8 mouse cellular contexts compared by ENCODE assay signal in the genomic region with DNA sequence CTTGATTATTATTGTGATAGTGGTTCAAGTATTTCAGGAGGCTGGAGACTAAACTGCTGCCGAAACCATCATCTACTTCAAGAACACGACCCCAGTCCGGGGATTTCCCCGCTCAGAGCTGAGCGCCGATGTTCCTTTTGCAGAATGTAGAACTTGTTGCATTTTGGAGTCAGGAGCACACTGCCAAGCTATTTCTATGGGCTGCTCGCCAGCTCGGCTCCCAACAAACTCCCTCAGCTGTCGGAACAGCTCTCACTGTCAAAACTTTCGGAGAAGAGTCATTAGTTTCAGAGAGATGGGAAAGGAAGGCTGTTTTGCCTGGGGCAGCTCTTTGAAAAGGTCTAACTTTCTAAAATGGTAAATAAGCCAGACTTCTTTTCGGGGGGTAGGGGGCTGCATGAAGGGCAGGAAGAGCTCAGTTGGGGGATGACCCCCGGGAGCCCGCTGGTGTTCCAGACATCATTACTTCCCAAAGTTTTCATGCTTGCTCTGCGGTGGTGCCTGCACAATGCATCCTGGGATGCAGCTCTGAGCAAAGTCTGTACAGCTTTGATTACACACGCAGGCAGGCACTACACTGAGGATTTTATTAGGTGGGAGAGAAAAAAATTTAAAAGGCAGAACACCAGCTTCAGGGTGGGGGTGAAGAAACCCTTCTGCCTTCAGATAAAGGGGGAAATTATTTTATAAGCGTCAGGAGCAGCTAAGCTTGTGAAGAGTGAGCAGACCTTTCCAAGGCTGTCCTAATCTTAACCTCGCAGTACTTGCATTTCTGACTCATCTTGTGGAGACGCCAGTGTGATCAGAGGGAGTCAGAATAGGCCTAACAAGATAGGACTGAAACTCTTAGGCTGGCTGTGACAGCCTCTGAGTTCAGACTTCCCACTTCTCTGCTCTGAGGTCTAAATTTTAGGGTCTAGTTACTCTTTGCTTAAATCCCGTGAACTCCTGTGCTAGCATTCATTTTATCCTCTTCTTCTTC.
DNase-seq lines count a peak whose midpoint lies in the region; ATAC-seq and TF ChIP-seq lines count a peak whose summit lies in the region.

No protein-coding gene starts in this region.

- no peaks in the 10 kb centered on the region for H3K27me3 ChIP-seq in heart, adult 2 months (ENCODE audit: control insufficient read depth, insufficient read depth, low read length)
- H3K27me3 ChIP-seq in heart, embryonic 12.5 days (replicated peaks), result no peaks in the 10 kb centered on the region

- no peak for TF ChIP-seq EP300 in heart, adult 2 months (IDR thresholded peaks at IDR 0.05; ENCODE audit: insufficient read depth, low read depth, low read length)

- no peak for ATAC-seq in heart, embryonic 12.5 days (ENCODE audit: insufficient number of reproducible peaks, low FRiP score)

- TF ChIP-seq CTCF in heart, adult 2 months (IDR thresholded peaks at IDR 0.05), result no peak

- peak; percentile 49 to 60 for DNase-seq in heart, adult 2 months
- DNase-seq in adrenal gland, postnatal 10 days, result peak; percentile 58
- DNase-seq in gastrocnemius, adult 8-10 months (ENCODE audit: low spot score in 2 of 2), result peak; percentile 4 to 5
- DNase-seq in layer of hippocampus, postnatal 36 days, result peak; percentile 52 to 55
- peak; percentile 39 for DNase-seq in skeletal muscle tissue, adult 2 months (ENCODE audit: low read depth, low spot score)
- DNase-seq in spleen, postnatal 4 days (ENCODE audit: low spot score in 2 of 2), result no peak
- no peak for DNase-seq in cerebellum, adult 11-12 months

- no peak overlapping the region; the same call in 1 of the 2 replicates for H3K27ac ChIP-seq in heart, adult 2 months
- no peak overlapping the region for H3K27ac ChIP-seq in heart, embryonic 12.5 days (ENCODE audit: poor library complexity, severe bottlenecking)

- intact Hi-C loops in heart, adult 2 months (cut with DNase I), result no loop called here

- no peaks in the 10 kb centered on the region for H3K79me2 ChIP-seq in heart, adult 2 months (replicated peaks; ENCODE audit: control insufficient read depth, insufficient read depth, low read length)

- no peaks in the 10 kb centered on the region for H3K36me3 ChIP-seq in heart, adult 2 months (ENCODE audit: control insufficient read depth, insufficient read depth, low read length)
- H3K36me3 ChIP-seq in heart, embryonic 12.5 days, result no peaks in the 10 kb centered on the region

- no peak for TF ChIP-seq POLR2A in heart, adult 2 months (IDR thresholded peaks at IDR 0.05; ENCODE audit: insufficient read depth, low read depth, low read length)

- no peak overlapping the region for H3K9ac ChIP-seq in heart, adult 2 months (ENCODE audit: low read depth, low read length)
- H3K9ac ChIP-seq in heart, embryonic 12.5 days, result no peak overlapping the region

- no peaks in the 10 kb centered on the region for H3K4me1 ChIP-seq in heart, adult 2 months (ENCODE audit: control insufficient read depth, insufficient read depth, low read length)
- H3K4me1 ChIP-seq in heart, embryonic 12.5 days (replicated peaks), result no peaks in the 10 kb centered on the region

- no peak overlapping the region for H3K4me3 ChIP-seq in heart, adult 2 months
- no peak overlapping the region for H3K4me3 ChIP-seq in heart, embryonic 12.5 days

- H3K9me3 ChIP-seq in heart, embryonic 12.5 days (replicated peaks), result no peaks in the 10 kb centered on the region

- WGBS in heart, adult 2 months, result 54% methylated on average over 19 of the region's 19 CpGs
- WGBS in heart, embryonic 12.5 days, result 69% methylated on average over 19 of the region's 19 CpGs

- H3K4me2 ChIP-seq in heart, embryonic 12.5 days, result no peak overlapping the region

Comparison
In these comparisons a context has a peak if more than half of its experiments do, and no peak if none do; other contexts are left out.
1. DNase-seq: peak in heart, adult 2 months (2 of 2), adrenal gland, postnatal 10 days (single experiment), gastrocnemius, adult 8-10 months (2 of 2), layer of hippocampus, postnatal 36 days (2 of 2) and skeletal muscle tissue, adult 2 months (single experiment); none in spleen, postnatal 4 days (0 of 2) and cerebellum, adult 11-12 months (single experiment).